Mouse (Mus musculus): ENCODE data around the gene Gimap1.

GRCm38 (mm10) chr6:48723468-48723867, 15.4 kb upstream of the Gimap1 start:
- TF ChIP-seq POLR2A (IDR thresholded peaks at IDR 0.05; ENCODE audit: control insufficient read depth in 1 of 2, insufficient read depth in 1 of 2, low read depth in 1 of 2, low read length in 2 of 2, poor library complexity in 1 of 2) (no peak), KAT2A (conservative IDR thresholded peaks at IDR 0.05; ENCODE audit: low read depth, low read length) (no peak), CTCF (IDR thresholded peaks at IDR 0.05 in 2 of 3, conservative IDR thresholded peaks at IDR 0.05 in 1 of 3; ENCODE audit: control insufficient read depth in 1 of 3, insufficient read depth in 1 of 3, low read depth in 2 of 3, low read length in 3 of 3, poor library complexity in 1 of 3, severe bottlenecking in 1 of 3) (no peak), MAX (IDR thresholded peaks at IDR 0.05; ENCODE audit: low read length) (no peak), BHLHE40 (IDR thresholded peaks at IDR 0.05; ENCODE audit: borderline replicate concordance, low read depth, low read length) (no peak), ZMIZ1 (IDR thresholded peaks at IDR 0.05; ENCODE audit: low read depth, low read length) (no peak), RCOR1 (IDR thresholded peaks at IDR 0.05; ENCODE audit: low read depth, low read length) (no peak), MYB (IDR thresholded peaks at IDR 0.05; ENCODE audit: low read depth, low read length) (no peak), SMC3 (IDR thresholded peaks at IDR 0.05; ENCODE audit: low read depth, low read length) (no peak), TBP (IDR thresholded peaks at IDR 0.05; ENCODE audit: low read depth, low read length) (no peak)
